Mouse (Mus musculus) retina, postnatal 7 days (tissue): ENCODE results near the gene Mn1.

ENCODE experiments used
- DNase-seq: peaks from one replicate; pipeline ENCODE4 v3.0.0-alpha.2; 2012; ENCODE audit warnings: low read depth, low spot score

Gene Mn1

GRCm38 (mm10) chr5:111431007-111431730, 14.0 kb downstream of the Mn1 start:
- no peak for DNase-seq

GRCm38 (mm10) chr5:111432842-111433241, 15.7 kb downstream of the Mn1 start:
- no peak for DNase-seq

GRCm38 (mm10) chr5:111434342-111434842, 17.2 kb downstream of the Mn1 start:
- no peak for DNase-seq

- no peak for DNase-seq
These were observed 19.1 kb downstream of the Mn1 start for GRCm38 (mm10) chr5:111436260-111436659.

DNA sequence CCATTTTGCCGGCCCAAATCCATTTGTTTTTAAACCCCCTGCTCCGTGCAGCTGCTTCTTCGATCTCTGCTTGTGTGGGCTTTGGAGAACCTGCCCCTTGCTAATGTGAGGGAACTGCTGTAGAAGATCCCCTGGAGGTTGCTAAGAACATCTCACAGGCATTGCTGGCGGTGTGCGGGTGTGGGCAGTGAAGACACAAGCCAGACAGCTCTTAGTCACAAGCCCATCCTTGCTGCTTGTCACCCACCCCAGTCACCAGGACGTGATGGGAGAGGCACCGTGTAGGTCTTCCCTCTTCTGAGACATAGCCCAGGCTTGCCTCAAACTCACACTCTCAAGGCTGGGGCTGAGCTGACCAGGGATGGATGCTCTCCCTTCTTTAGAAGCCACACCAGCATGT, 20.0 kb downstream of the Mn1 start:
- no peak for DNase-seq

- no peak for DNase-seq
These were observed 21.2 kb downstream of the Mn1 start for GRCm38 (mm10) chr5:111438336-111438735.

GRCm38 (mm10) chr5:111438821-111439220, 21.7 kb downstream of the Mn1 start:
- no peak for DNase-seq

DNA sequence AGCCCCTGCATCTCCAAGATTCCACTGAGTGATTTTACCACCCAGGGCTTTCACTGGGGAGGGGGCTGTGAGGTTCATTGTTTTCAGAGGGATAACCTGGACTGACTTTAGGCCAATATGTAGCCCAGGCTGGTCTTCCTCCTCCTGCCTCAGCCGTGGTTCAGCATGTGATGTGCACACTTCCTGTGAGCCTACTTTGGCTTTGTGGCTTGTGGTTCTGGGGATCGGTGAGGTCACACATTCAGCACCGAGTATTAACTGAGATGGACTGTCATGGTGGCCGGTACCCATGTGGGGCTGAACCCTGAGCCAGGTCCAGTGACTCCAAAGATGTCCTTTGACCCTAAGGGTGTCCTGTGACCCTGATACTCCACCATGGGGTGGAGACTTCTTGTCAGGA, 23.1 kb downstream of the Mn1 start:
- no peak for DNase-seq

DNA sequence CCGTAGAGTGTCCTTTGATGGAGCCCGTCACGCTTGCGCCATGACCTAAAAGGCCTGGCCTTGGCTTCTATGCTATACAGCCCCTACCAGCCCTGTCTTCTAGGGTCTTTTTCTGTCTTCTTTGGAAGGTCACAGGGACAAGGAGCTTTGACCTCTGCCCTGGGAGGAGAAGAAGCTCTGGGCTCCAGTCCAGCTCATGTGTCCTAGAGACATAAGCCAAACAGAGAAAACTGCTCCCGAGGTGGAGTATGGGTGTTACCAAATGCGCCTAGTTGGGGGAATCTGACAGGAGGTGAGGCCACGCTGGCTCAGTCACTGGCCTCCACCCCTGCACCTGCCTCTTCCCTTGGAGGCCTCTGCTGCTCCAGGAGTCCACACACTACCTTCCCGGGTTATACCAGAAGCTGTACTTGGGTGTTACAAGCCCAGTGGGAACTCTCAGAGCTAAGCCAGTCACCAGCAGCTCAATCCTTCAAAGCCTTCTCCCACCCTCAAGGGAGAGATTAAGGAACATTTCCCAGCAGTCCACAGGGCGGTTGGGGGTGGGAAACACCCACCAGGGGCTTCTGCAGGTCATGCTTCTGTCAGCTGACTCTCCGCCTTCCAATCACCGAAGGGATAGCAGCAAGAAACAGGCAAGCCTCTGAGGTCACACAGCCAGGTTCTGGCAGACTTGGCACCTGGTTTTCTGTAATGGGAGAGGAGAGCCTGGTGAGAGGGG, 25.1 kb downstream of the Mn1 start:
- peak; percentile 46 for DNase-seq

DNA sequence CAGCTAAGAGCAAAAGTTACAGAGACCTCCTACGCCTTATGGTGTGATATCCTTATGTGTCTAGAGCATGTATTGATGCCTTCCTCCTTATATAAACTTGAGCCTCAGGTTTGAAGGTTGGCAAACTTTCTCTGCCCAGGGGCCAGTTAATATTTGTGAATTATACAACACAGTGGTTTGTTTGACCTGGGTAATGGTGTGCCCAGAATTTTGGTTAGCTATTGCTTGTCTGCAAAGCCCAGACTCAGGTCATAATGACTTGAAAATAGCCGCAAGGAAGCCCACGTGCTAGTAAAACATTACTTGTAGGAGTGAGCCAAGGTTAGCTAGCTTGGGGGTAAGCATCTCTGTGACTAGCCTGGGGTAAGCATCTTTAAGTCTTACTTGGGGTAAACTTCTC, 26.5 kb downstream of the Mn1 start:
- no peak for DNase-seq

DNA sequence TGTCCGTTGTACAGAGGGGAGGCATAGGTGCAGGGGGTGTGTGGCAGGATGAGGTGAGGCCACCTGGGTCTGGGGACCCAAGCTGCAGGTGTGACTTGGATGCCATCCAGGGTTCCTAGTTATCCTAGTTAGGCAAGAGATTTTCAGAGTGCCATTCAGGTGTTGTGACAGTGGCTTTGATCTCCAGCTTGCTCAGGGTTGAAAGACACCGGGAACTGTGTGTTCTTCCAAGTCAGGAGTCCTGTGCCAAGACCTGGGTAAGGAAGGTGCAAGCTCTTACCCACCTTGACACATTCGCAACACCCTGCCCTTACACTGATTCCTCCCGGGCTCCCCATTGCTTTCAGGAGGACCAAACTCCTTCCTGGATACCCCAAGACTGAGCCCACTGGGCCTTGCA, 27.2 kb downstream of the Mn1 start:
- DNase-seq = no peak

GRCm38 (mm10) chr5:111446652-111447051, 29.5 kb downstream of the Mn1 start:
- no peak for DNase-seq

DNA sequence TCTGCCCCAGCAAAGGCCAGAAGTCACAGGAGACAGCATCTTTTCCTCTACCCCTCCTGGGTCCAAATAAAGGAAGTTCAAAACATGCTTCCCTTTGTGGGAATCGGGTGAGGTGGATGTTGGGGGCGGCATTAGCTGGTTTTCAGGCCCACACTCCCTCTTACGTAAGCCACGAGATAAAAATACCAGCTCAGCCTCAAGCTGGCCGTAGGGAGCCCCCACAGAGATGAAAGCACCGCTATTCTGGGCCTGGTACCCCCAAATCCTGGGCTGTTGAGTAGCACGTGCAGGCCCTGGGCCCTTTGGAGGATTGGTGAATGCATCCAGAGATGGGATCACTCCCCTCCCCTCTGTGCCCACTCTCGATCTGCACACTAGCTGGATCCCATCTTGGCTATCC, 32.5 kb downstream of the Mn1 start:
- DNase-seq = no peak

- DNase-seq = no peak
These were observed 37.1 kb downstream of the Mn1 start for GRCm38 (mm10) chr5:111454240-111454639.

GRCm38 (mm10) chr5:111454876-111455275, 37.7 kb downstream of the Mn1 start:
- no peak for DNase-seq

- DNase-seq = no peak
These were observed 41.5 kb downstream of the Mn1 start for GRCm38 (mm10) chr5:111458675-111459074.

GRCm38 (mm10) chr5:111465811-111466299, 48.7 kb downstream of the Mn1 start:
- no peak for DNase-seq

- no peak for DNase-seq
These were observed 49.3 kb downstream of the Mn1 start for GRCm38 (mm10) chr5:111466429-111466828.

DNA sequence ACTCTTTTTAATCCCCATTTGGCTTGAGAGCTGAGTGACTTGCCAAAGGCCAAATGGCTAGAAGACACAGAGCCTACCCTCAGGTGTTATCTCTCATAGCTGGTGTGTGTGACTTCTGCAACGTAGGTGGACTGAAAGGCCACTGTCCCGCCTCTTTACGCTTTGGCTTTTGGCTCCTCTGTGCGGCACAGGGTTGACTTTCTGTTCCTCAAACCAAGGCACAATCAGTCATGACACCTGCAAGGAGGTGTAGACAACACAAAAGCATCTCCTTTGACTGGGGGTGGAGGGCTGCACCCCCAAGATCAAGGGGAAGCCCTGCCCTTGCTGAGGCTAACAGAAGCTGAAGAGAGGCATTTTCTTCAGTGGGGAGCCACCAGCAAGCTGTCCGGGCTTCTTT, 50.5 kb downstream of the Mn1 start:
- no peak for DNase-seq

GRCm38 (mm10) chr5:111469195-111469882, 52.2 kb downstream of the Mn1 start:
- no peak for DNase-seq

DNA sequence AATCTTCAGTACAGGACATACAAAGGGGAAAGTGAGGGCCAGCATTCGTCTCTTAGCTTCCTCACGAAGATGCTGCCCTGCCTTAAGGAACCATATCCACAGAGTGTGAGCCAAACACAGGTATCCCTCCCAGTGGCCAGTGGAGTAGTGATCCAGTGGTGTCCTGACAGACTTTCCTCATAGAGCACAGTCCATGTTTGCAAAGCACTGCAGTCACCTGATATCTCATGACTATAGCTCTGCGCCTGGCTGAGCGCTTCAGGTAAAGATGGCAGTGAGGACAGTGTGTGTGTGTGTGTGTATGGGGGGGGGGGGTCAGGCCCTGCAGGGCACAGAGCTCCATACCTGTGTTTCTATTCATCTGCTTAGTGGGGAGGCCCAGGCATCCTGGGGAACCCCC, 53.7 kb downstream of the Mn1 start:
- no peak for DNase-seq

GRCm38 (mm10) chr5:111473425-111473824, 56.3 kb downstream of the Mn1 start:
- DNase-seq = no peak
